Mouse (Mus musculus) megakaryocyte, adult 5-6 weeks (primary cell): ENCODE data around the gene Mamld1. TPM values are rescaled to one million over a fixed set of nuclear protein-coding genes. Genes with fewer than 3 reads are reported as not detected.
"Not testable (repeated sequence)": the region's sequence is repeated elsewhere in the genome, so short reads cannot be mapped to it uniquely, and the experiment has no call there.

Experiments used
- ATAC-seq: 2 replicates; pipeline ENCODE4 v1.8.0; 2016; ENCODE audit warnings: mild to moderate bottlenecking, inconsistent platforms; ENCODE audit not compliant: poor library complexity, severe bottlenecking
- total RNA-seq, 2 experiments: library from RNA; stranded (forward) in 1 of 2; stranded (reverse) in 1 of 2; fragments of 153-499, 151-499 nt in 1 of 2; fragments of 221-1000, 200-1000 nt in 1 of 2; gene quantifications; 2 replicates each; pipeline versions ENCODE4 v1.2.3 to v1.2.4; 2015 to 2017

The Mamld1 gene
- total RNA-seq (2015) (0.64 and 1.2 TPM in 2 replicates), total RNA-seq (2017) (0.11 and 0.12 TPM in 2 replicates)

- peak; percentile 56 for ATAC-seq
Measured at GRCm38 (mm10) chrX:71049864-71050576, at the start of gene Mamld1. TSS of gene Mamld1 (plus strand) at chrX:71050256.

DNA sequence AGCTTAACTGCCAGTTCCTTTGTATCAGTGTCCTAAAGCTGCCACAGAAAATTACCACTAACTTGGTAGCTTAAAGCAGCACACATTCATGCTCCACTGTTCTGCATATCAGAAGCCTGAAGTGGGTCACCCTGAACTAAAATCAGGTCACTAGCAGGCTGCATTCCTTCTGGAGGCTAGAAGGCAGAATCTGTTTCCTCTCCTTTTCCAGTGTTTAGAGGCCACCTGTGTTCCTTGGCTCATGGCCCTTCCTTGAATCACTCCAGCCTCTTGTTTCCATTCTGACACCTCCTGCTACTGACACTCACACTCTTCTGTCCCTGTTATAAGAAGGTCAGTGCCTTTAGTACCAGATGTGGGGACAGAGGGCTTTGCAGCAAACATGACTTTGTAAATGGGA lies 25.3 kb upstream of the Mamld1 start:
- ATAC-seq: no peak

GRCm38 (mm10) chrX:71028007-71028406 lies 22.0 kb upstream of the Mamld1 start:
- ATAC-seq: no peak

- ATAC-seq: not testable (repeated sequence)
Measured at GRCm38 (mm10) chrX:71028976-71029375, 21.1 kb upstream of the Mamld1 start.

DNA sequence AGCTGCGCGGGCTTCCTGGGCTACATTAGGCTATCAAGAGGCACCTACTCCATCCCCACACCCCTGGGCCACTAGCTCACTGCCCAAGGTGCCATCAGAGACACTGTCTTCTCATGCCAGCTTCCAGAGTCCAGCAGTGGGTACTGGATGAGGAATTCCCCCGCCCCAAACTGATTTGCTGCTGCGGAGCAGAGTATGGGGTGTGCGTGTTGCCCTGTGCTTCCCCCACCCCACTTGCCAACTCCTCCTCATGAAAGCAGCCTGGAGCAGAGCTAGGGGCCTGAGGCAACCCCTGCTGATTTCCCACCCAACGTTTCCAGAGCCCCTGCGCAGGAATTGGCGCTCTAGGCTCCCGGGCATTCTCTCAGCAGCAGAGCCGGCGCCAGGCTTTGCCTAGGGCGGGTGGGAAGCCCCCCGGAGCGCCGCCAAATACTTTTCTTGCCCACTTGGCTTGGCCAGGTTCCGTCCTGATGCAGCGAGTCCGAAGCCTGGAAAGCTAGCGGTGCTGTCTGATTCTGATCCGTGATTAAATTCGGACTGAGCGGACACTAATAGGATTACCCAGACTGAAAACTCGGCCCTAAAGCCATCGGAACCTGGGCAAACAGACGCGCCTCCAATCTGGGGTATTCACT lies 738 bp downstream of the Mamld1 start:
- no peak for ATAC-seq

DNA sequence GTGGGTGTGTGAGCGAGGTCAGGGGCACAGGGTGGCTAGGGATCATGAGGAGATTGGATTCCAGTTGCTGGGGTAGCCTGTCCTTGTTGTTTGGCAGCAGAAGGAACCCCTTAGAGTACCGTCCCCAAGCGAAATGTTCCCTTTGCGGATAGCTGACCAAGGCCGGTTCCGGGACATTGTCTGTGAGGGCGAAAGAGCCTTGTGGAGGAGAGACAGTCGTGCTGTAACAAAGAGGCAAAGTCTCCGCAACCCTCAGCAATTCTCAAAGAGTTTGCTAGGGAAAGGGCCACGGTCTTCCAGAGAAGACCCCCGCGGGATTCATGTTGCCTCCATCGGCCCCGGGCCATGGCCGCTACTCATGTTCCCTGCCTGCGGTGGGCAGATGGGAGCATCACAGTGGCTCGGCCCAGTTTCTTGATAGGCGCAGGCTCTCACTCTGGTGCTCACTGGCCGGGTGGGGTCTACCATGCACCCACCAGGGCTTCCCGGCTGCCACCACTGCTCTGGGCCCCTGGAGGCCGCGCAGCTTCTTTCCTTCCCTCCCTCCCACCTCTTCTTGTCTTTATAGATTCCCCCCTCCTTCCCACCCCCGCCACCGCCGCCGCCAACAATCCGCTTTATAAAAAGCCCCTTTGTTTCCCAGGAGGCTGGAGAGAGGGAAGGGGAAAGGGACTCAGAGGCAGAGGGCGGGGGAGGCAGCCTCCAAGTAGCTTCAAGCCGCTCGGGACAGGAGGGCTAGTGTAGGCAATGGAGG lies 1.5 kb downstream of the Mamld1 start:
- no peak for ATAC-seq

GRCm38 (mm10) chrX:71052115-71052478 lies 2.0 kb downstream of the Mamld1 start:
- peak; percentile 61 for ATAC-seq

DNA sequence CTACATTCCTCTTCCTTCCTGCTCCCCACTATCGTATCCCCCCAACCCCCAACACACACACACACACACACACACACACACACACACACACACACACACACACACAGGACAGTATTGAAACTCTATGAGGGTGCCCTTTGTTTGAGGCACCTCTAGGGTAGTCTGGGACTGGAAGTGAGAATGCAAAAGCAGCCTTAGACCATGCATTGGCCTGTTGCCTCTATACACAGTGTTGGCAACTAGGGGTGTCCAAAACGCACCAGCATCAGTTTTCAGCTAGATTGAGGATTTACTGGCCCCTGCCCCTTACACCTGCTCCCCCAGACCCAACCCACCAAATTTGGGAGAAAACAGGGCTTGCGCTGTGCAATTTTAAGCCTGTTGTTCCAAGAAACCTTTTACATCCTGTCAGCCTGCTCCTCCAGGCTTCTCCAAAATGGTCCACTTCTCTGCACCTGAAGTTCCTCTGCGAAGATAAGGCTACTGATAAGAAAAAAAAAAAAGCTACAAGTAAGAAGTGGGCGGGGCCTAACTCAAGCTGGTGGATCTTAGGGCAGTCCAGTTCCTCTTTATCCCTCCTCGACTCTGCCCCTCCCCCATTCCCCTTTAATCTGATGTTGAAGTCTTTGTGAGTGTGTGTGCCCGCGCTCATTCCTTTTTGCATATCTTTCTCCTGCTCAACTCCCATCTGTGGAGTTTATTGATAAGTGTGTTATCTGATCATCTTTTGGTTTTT lies 2.6 kb downstream of the Mamld1 start:
- peak; percentile 58 for ATAC-seq

GRCm38 (mm10) chrX:71053246-71053645 lies 3.2 kb downstream of the Mamld1 start:
- no peak for ATAC-seq

GRCm38 (mm10) chrX:71056968-71057367 lies 6.9 kb downstream of the Mamld1 start:
- ATAC-seq: no peak

DNA sequence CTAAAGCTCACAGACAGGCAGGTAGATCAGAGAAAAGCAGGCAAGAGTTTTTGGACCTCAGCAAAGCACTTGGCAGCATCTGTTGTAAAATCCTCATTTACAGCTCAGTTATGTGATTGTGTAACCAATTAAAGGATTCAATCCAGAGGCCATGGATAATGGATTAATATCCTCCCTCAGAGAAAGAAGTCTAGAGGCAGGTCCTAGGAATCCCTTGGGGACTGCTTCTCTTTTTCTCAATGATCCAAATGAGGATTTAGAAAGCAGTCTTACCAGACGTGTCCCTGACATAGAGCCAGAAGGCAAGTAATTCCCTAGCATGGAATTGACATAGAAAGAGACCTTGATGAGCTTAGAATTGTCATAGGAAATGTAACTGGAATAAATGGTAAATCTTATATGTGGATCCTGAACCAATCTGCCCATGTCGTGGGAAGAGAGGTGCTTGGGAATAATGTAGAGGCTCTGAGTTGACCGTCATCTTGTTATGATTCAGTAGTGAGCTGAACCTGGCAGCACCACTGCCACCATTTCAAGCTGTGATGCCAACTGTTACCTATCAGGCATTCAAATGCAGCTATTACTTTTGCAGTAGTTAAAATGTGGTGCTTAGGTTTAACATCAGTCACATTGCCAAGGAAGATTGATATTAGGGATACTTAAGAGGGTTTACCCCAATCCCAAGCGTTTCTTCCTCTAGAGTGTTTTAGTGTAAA lies 35.2 kb downstream of the Mamld1 start:
- ATAC-seq: no peak

DNA sequence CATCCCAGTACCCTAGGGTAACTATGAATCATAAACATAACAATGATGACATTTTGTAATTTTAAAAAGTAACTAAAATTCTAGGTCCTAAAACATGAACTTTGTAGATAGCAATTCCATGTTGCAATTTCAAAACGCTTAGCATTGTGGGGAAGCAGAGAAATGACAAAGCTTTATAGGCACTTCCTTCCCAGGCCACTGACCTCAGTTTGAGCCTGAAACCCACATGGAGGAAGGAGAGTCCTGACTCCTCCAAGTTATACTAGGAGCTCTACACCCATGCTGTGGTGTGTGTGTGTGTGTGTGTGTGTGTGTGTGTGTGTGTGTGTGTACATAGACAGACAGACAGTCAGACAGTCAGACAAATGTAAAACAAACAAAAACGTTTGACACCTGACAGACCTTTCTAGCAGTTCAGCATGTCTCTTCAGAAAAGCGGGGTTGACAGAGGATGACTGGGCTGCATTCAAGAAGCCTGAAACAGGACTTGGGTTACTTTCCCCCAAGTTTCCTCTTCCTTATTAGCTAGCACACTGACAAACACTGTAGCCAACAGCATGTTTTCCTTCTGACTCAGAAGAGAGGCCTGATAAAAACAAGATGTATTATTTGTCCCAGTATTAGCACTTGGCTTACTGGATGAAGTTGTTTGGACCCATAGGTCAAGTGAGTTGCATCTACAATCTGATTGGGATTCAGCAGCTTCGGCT lies 37.5 kb downstream of the Mamld1 start:
- ATAC-seq: peak; percentile 93

- ATAC-seq: no peak
Measured at GRCm38 (mm10) chrX:71088080-71088414, 38.0 kb downstream of the Mamld1 start.

DNA sequence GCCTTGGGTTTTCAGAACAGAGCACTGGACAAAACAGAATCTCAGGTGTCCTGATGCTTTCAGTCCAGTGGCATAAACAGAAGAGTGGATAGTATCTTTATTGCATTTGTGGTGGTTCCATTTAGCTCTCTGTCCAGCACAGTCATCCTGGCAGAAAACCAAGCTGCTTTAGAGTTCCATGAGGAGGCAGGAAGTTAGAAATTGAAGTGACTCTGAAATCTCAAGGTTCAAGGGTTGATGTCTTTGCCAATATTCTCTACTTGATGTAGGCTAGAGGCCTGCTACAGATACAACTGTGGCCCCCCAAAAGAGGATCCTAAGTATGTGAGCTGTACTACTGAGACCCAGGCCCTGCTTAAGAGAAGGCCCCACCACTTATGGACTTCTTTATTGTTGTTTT lies 55.8 kb downstream of the Mamld1 start:
- ATAC-seq: no peak

- no peak for ATAC-seq
Measured at GRCm38 (mm10) chrX:71106392-71106791, 56.3 kb downstream of the Mamld1 start.

DNA sequence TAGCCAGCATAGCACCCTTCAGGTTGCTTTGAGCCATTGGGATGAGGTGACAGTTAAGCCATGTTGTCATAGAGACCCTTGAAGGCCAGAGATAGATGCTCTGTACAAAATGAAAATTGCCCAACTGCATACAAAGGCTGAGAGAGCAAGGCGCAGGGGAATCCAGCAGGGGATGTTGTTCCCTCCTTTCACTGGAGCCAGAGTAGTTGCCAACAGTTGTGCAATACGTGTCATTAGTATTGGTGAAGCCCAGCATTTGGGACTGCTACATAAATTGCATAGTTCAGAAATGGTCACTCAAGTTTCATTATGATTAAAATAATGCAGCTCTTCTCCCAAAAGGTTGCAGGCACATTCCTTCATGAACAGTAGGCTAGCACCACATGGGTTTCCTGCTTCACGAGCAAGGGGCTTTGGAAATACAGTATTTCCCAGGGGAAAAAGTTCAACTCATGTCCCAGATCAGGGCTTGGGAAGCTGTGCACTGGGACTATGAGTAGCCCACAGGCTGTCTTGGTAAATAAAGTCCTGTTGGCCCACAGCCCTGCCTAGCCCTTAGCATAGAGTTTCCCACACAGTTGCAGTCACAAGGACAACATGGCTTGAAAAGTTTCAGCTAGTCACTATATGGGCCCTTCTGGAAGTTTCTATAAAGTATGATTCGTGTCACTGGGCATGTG lies 58.1 kb downstream of the Mamld1 start:
- no peak for ATAC-seq

DNA sequence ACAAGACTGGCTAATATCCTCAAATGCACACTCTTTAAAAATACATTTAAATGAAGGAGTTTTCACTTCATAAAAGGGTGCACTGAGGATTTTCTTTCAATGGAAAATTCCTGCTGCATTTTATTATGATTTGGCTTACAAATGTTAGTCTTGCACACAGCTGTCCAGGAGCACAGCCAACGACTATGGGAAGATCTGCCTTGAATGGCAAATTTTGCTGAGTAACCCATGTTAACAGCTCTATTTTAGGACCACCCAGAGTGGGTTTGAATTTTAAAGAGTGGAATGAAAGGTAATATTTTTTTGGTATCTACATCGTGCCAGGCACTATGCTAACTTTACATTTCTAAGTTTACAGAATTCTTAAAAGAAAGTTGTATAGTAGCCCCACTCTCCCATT lies 60.3 kb downstream of the Mamld1 start:
- ATAC-seq: no peak

GRCm38 (mm10) chrX:71122359-71123293 lies 72.6 kb downstream of the Mamld1 start:
- ATAC-seq: no peak
